11 mouse cellular contexts compared by ENCODE assay signal in the genomic region with DNA sequence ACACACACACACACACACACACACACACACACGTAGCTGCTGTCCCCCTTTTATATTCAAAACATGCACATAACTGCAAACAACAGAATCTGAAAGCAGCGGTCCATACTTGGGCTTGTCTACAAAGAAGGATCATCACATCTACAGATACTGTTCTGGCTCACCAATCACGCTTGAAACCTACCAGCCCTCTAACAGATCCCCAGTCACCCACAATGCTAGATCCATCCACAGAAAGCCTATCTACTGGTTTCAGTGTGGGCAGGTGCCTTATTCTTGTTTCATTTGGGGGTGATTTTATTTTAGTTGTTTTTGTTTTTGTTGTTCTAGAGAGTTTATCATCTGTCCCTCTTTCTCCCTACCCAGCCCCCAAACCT. TPM values are rescaled to one million over a fixed set of nuclear protein-coding genes. Genes with fewer than 3 reads are reported as not detected.
DNase-seq lines count a peak whose midpoint lies in the region; ATAC-seq lines count a peak whose summit lies in the region.
"Had no signal": no experiment of that assay in that cellular context is flagged by ENCODE, and none has a peak within 500 bp of the region (broad histone marks: within the 10 kb centered on the region; RNA-seq: fewer than 3 reads in every experiment).

No protein-coding gene starts in this region.

- no peaks in the 10 kb centered on the region for H3K36me3 ChIP-seq in neural tube, embryonic 11.5 days (ENCODE audit: control insufficient read depth, insufficient read depth, low read length)
- H3K36me3 ChIP-seq in limb, embryonic 11.5 days (ENCODE audit: control insufficient read depth, insufficient read depth, low read length), result no peaks in the 10 kb centered on the region
- H3K36me3 ChIP-seq in stomach, embryonic 15.5 days, result no peaks in the 10 kb centered on the region

- H3K27ac ChIP-seq in neural tube, embryonic 11.5 days (ENCODE audit: low read depth, low read length), result no peak overlapping the region
- no peak overlapping the region for H3K27ac ChIP-seq in limb, embryonic 11.5 days (replicated peaks; ENCODE audit: low read depth, low read length)
- no peak overlapping the region for H3K27ac ChIP-seq in stomach, embryonic 15.5 days

- WGBS in neural tube, embryonic 11.5 days, result 72% methylated on average over 3 of the region's 3 CpGs
- 54% methylated on average over 3 of the region's 3 CpGs for WGBS in limb, embryonic 11.5 days
- WGBS in stomach, embryonic 15.5 days, result 55% methylated on average over 3 of the region's 3 CpGs

- no peaks in the 10 kb centered on the region for H3K9me3 ChIP-seq in neural tube, embryonic 11.5 days (ENCODE audit: control insufficient read depth, low read length)
- no peaks in the 10 kb centered on the region for H3K9me3 ChIP-seq in limb, embryonic 11.5 days (ENCODE audit: control insufficient read depth, low read length)
- H3K9me3 ChIP-seq in stomach, embryonic 15.5 days, result no peaks in the 10 kb centered on the region

- H3K4me3 ChIP-seq in neural tube, embryonic 11.5 days (ENCODE audit: low read depth, low read length), result peak overlapping the region; percentile 48
- peak overlapping the region; percentile 51 for H3K4me3 ChIP-seq in limb, embryonic 11.5 days (ENCODE audit: low read depth, low read length)
- H3K4me3 ChIP-seq in stomach, embryonic 15.5 days (replicated peaks), result no peak overlapping the region

- ATAC-seq in neural tube, embryonic 11.5 days (ENCODE audit: insufficient read depth, low FRiP score, low TSS enrichment), result peak; percentile 25; the same call in 1 of the 2 replicates
- ATAC-seq in limb, embryonic 11.5 days (ENCODE audit: insufficient number of reproducible peaks, low FRiP score, low TSS enrichment, low read depth), result no peak
- no peak for ATAC-seq in stomach, embryonic 15.5 days (ENCODE audit: insufficient read depth, low FRiP score, low read depth)

- H3K4me2 ChIP-seq in neural tube, embryonic 11.5 days (ENCODE audit: low read depth), result peak overlapping the region; percentile 71
- peak overlapping the region; percentile 86 for H3K4me2 ChIP-seq in limb, embryonic 11.5 days (ENCODE audit: low read depth, severe bottlenecking)
- H3K4me2 ChIP-seq in stomach, embryonic 15.5 days, result peak overlapping the region; percentile 76

- intact Hi-C loops in heart, postnatal 36 days (cut with DNase I), result no loop called here

- DNase-seq in heart, adult 11 months, result peak; percentile 8
- no peak for DNase-seq in heart, postnatal 36 days
- no peak for DNase-seq in neural tube, embryonic 11.5 days (ENCODE audit: low spot score)
- no peak for DNase-seq in neural tube, embryonic 10.5 days (ENCODE audit: extremely low spot score, low spot score)
- DNase-seq in limb, embryonic 11.5 days (ENCODE audit: low spot score), result no peak
- DNase-seq in right cerebral cortex, postnatal 4 days, result no peak
- DNase-seq in natural killer cell, adult 2 months (ENCODE audit: low spot score in 2 of 2), result no peak

- H3K9ac ChIP-seq in neural tube, embryonic 11.5 days (ENCODE audit: low read length), result peak overlapping the region; percentile 80; the same call in 1 of the 2 replicates
- no peak overlapping the region for H3K9ac ChIP-seq in limb, embryonic 11.5 days (ENCODE audit: low read length)
- H3K9ac ChIP-seq in stomach, embryonic 15.5 days, result no peak overlapping the region

- H3K4me1 ChIP-seq in neural tube, embryonic 11.5 days (ENCODE audit: control insufficient read depth, insufficient read depth, low read length), result no peaks in the 10 kb centered on the region
- peaks cover 2% of the 10 kb centered on the region; the same call in 1 of the 2 replicates for H3K4me1 ChIP-seq in limb, embryonic 11.5 days (ENCODE audit: control insufficient read depth, insufficient read depth, low read length)
- H3K4me1 ChIP-seq in stomach, embryonic 15.5 days, result no peaks in the 10 kb centered on the region

- no peaks in the 10 kb centered on the region for H3K27me3 ChIP-seq in neural tube, embryonic 11.5 days (ENCODE audit: control insufficient read depth, insufficient read depth, low read length)
- no peaks in the 10 kb centered on the region for H3K27me3 ChIP-seq in limb, embryonic 11.5 days (ENCODE audit: control insufficient read depth, insufficient read depth, low read length)
- no peaks in the 10 kb centered on the region for H3K27me3 ChIP-seq in stomach, embryonic 15.5 days (replicated peaks)

RNA-seq across cellular contexts. Expression of a gene that starts 0.2 kb away (rescaled TPM):
- not detected for total RNA-seq in heart, postnatal 36 days (2021)
- 29.1 and 31.9 TPM in 2 replicates for polyA plus RNA-seq in neural tube, embryonic 11.5 days (2014; fragmentation: Nextera tagmentation; extraction: Ambion mirVana)
- polyA plus RNA-seq in limb, embryonic 11.5 days (2014; fragmentation: Nextera tagmentation; extraction: Ambion mirVana), result 6.8 and 8.5 TPM in 2 replicates
- 1.7 and 2.4 TPM in 2 replicates for polyA plus RNA-seq in stomach, embryonic 15.5 days (2015; fragmentation: Nextera tagmentation; extraction: Ambion mirVana)
- total RNA-seq: neutrophil, adult 5-6 weeks had no signal
- polyA plus RNA-seq: erythroblast, embryonic 14.5 days had no signal

RNA-seq across cellular contexts. Expression of a gene that starts 0.5 kb away (rescaled TPM):
- not detected for total RNA-seq in heart, postnatal 36 days (2021)
- polyA plus RNA-seq in neural tube, embryonic 11.5 days (2014; fragmentation: Nextera tagmentation; extraction: Ambion mirVana), result 0.89 TPM in 1 of 2 replicates, not detected in the other
- polyA plus RNA-seq in limb, embryonic 11.5 days (2014; fragmentation: Nextera tagmentation; extraction: Ambion mirVana), result 0.21 and 0.45 TPM in 2 replicates
- not detected in 2 replicates for polyA plus RNA-seq in stomach, embryonic 15.5 days (2015; fragmentation: Nextera tagmentation; extraction: Ambion mirVana)
- total RNA-seq: neutrophil, adult 5-6 weeks had no signal
- polyA plus RNA-seq: C2C12; erythroblast, embryonic 14.5 days had no signal
